Mouse (Mus musculus) layer of hippocampus, postnatal 36 days (tissue): ENCODE measurements around the gene Caskin2. TPM values are rescaled to one million over a fixed set of nuclear protein-coding genes. Genes with fewer than 3 reads are reported as not detected.
A peak's percentile ranks its signal among the peaks of the same experiment; 100 is the strongest.

Experiments
- DNase-seq, 2 experiments: peaks; one replicate each; pipeline ENCODE4 v3.0.0; 2022
- total RNA-seq, 2 experiments: library from RNA; stranded (reverse); gene quantifications; 2 replicates each; pipeline ENCODE4 v1.2.3; 2021

Caskin2 gene
- total RNA-seq, 2 experiments from 2014 or later, result 19.5 to 19.6 TPM

- no peak for DNase-seq
Measured at GRCm38 (mm10) chr11:115805005-115805404, 8.4 kb downstream of the Caskin2 start.

GRCm38 (mm10) chr11:115803072-115803709 lies 10.2 kb downstream of the Caskin2 start:
- no peak for DNase-seq

GRCm38 (mm10) chr11:115800981-115801380 lies 12.5 kb downstream of the Caskin2 start:
- no peak for DNase-seq

GRCm38 (mm10) chr11:115797665-115798064 lies 15.8 kb downstream of the Caskin2 start:
- no peak for DNase-seq

GRCm38 (mm10) chr11:115796898-115797297 lies 16.5 kb downstream of the Caskin2 start:
- no peak for DNase-seq

GRCm38 (mm10) chr11:115792353-115792752 lies 21.1 kb downstream of the Caskin2 start:
- DNase-seq, result no peak

- no peak for DNase-seq
Measured at GRCm38 (mm10) chr11:115791919-115792318, 21.5 kb downstream of the Caskin2 start.

GRCm38 (mm10) chr11:115789787-115790186 lies 23.7 kb downstream of the Caskin2 start:
- DNase-seq, result no peak

GRCm38 (mm10) chr11:115786473-115786872 lies 27.0 kb downstream of the Caskin2 start:
- DNase-seq, result no peak

GRCm38 (mm10) chr11:115780141-115781070 lies 33.0 kb downstream of the Caskin2 start:
- peak; percentile 49 to 50 for DNase-seq

- peak; percentile 58 to 66 for DNase-seq
Measured at GRCm38 (mm10) chr11:115779038-115779571, 34.3 kb downstream of the Caskin2 start.

- DNase-seq, result no peak
Measured at GRCm38 (mm10) chr11:115777487-115778335, 35.7 kb downstream of the Caskin2 start.

GRCm38 (mm10) chr11:115776954-115777353 lies 36.5 kb downstream of the Caskin2 start:
- DNase-seq, result no peak

- no peak for DNase-seq
Measured at GRCm38 (mm10) chr11:115775821-115776665, 37.4 kb downstream of the Caskin2 start.

GRCm38 (mm10) chr11:115774653-115775052 lies 38.8 kb downstream of the Caskin2 start:
- DNase-seq, result no peak

- no peak for DNase-seq
Measured at GRCm38 (mm10) chr11:115768896-115769295, 44.5 kb downstream of the Caskin2 start.

GRCm38 (mm10) chr11:115766981-115767380 lies 46.5 kb downstream of the Caskin2 start:
- no peak for DNase-seq

GRCm38 (mm10) chr11:115766356-115766943 lies 47.0 kb downstream of the Caskin2 start:
- no peak for DNase-seq

GRCm38 (mm10) chr11:115765607-115766141 lies 47.8 kb downstream of the Caskin2 start:
- no peak for DNase-seq

- DNase-seq, result peak; percentile 97 to 99
Measured at GRCm38 (mm10) chr11:115765103-115765606, 48.3 kb downstream of the Caskin2 start, which contains the start of gene Tmem94. Gene Tmem94 (plus strand): TSS chr11:115765433.
